Mouse (Mus musculus) adipose tissue, adult 10 weeks (tissue): Measurements from ENCODE around the gene Mpzl3. TPM values are rescaled to one million over a fixed set of nuclear protein-coding genes. Genes with fewer than 3 reads are reported as not detected.

ENCODE experiments used
- polyA plus RNA-seq: library from polyadenylated mRNA; stranded (reverse); fragments of 350-450 nt; fragmentation: Illumina TruSeq; extraction: RNeasy Lipid Tissue Mini Kit (QIAGEN cat#74804); gene quantifications from one replicate; pipeline ENCODE4 v1.2.3, GENCODE M21; 2014; ENCODE audit warnings: low read depth, low replicate concordance

Mpzl3 gene
- 6.7 TPM for polyA plus RNA-seq

DNA sequence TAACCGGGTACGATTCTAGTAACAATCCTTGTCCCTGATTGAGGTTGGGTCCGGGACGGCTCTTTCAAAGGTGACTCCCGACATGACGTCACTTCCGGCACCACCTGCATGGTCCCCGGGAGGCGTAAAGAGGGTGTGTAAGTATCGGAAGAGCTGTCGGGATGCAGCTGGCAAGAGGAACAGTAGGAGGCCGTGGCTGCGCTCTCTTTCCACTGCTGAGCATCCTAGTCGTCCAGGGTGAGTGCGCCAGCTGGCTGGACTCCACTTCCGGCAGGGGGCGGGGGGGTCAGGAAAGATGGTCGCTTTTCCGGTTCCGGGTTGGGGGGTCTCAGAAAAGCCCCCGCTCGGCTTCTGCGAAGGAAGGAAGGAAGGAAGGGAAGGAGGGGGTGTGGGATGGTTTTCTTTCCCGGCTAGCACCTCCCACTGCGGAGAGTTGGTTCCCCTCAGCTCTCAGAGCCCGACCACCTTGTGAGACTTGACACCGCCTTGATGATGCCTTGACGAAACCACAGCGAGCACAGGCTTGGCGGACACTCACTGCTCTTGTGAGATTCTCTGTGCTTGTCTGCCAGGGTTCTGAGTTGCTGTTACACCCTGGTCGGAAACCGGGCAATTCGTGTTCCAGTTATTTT, at the start of gene Mpzl3:
Mpzl3 (plus strand) TSS at position 105 of the 632 bp plus-strand sequence.

GRCm38 (mm10) chr9:45009180-45010078, 45.6 kb upstream of the Mpzl3 start, which contains the start of gene Cd3e:
Gene Cd3e, minus strand, starts transcription at chr9:45009627.

DNA sequence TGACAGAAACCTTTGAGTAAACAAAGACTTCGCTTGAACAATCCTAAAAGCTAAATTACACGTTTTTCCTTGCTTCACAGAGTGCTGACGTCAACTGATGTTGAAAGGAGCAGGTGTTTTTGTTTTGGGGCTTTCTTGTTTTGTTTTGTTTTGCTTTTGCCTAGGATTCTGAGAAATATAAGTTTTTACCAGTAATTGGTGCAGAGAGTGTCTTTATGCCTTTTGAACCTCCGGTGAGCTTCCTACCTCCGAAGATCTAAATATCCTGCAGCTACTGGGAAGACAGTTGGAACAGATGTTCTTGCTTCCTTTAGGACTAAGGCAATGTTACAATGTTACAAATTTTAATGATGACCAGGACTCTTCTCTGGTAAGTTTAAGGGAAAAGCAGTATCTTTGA, 15.5 kb upstream of the Mpzl3 start, which contains the start of gene Mpzl2:
Mpzl2 (plus strand) TSS at position 301 of the 400 bp plus-strand sequence.

GRCm38 (mm10) chr9:45079011-45079410, 24.0 kb downstream of the Mpzl3 start, which contains the start of gene Jaml:
Gene Jaml, plus strand, starts transcription at chr9:45079183.

GRCm38 (mm10) chr9:45117741-45118431, 62.9 kb downstream of the Mpzl3 start, which contains the start of gene Scn2b:
Gene Scn2b, plus strand, starts transcription at chr9:45117782.

Other genes starting within 250 kb of the Mpzl3 start
- gene Kmt2a, start 173.9 kb upstream of the Mpzl3 start, polyA plus RNA-seq, result 12.5 TPM
- gene Atp5l, start 134.4 kb upstream of the Mpzl3 start, polyA plus RNA-seq, result 562 TPM
- gene Ube4a, start 89.6 kb upstream of the Mpzl3 start, polyA plus RNA-seq, result 36.0 TPM
- 1.6 TPM for gene Cd3g, start 74.8 kb upstream of the Mpzl3 start, polyA plus RNA-seq
- gene Cd3d, start 73.4 kb upstream of the Mpzl3 start, polyA plus RNA-seq, result 1.3 TPM
- 1.5 TPM for gene Cd3e, start 45.6 kb upstream of the Mpzl3 start, polyA plus RNA-seq
- gene Mpzl2, start 15.4 kb upstream of the Mpzl3 start, polyA plus RNA-seq, result 30.8 TPM
- 33.8 TPM for gene Jaml, start 24.0 kb downstream of the Mpzl3 start, polyA plus RNA-seq
- 6.5 TPM for gene Scn2b, start 62.6 kb downstream of the Mpzl3 start, polyA plus RNA-seq
- gene Scn4b, start 83.2 kb downstream of the Mpzl3 start, polyA plus RNA-seq, result 0.82 TPM
- gene BC049352, start 126.8 kb downstream of the Mpzl3 start, polyA plus RNA-seq, result not detected
- 0.67 TPM for gene Tmprss4, start 148.9 kb downstream of the Mpzl3 start, polyA plus RNA-seq
- 8.3 TPM for gene Il10ra, start 214.0 kb downstream of the Mpzl3 start, polyA plus RNA-seq